Mouse (Mus musculus): ENCODE results near the gene Dbp.

GRCm38 (mm10) chr7:45701072-45701471, 3.8 kb upstream of the Dbp start:
- no peak for TF ChIP-seq CTCF (IDR thresholded peaks at IDR 0.05; ENCODE audit: low read depth, low read length)
- no peak for TF ChIP-seq POLR2A (IDR thresholded peaks at IDR 0.05; ENCODE audit: extremely low read depth, insufficient read depth, low read length)

All from liver, adult 2 months (tissue).